Mouse (Mus musculus): ENCODE data around the gene Ptprcap. TPM values are rescaled to one million over a fixed set of nuclear protein-coding genes. Genes with fewer than 3 reads are reported as not detected.
A peak's percentile ranks its signal among the peaks of the same experiment; 100 is the strongest.
"Not testable (repeated sequence)": the region's sequence is repeated elsewhere in the genome, so short reads cannot be mapped to it uniquely, and the experiment has no call there.

The Ptprcap gene
- total RNA-seq, 2 experiments from 2014 or later: not detected

GRCm38 (mm10) chr19:4125268-4125667 is 28.1 kb upstream of the Ptprcap start:
- DNase-seq (ENCODE audit: low spot score): not testable (repeated sequence)

- DNase-seq (ENCODE audit: low spot score): peak; percentile 99
These were observed 27.4 kb upstream of the Ptprcap start, which contains the start of gene Aip for GRCm38 (mm10) chr19:4125741-4126696. Gene Aip, minus strand, starts transcription at chr19:4125858.

GRCm38 (mm10) chr19:4126759-4127495 is 26.5 kb upstream of the Ptprcap start:
- no peak for DNase-seq (ENCODE audit: low spot score)

GRCm38 (mm10) chr19:4129462-4129861 is 23.9 kb upstream of the Ptprcap start:
- no peak for DNase-seq (ENCODE audit: low spot score)

GRCm38 (mm10) chr19:4130106-4130505 is 23.3 kb upstream of the Ptprcap start:
- DNase-seq (ENCODE audit: low spot score): no peak

- DNase-seq (ENCODE audit: low spot score): no peak
These were observed 22.3 kb upstream of the Ptprcap start for GRCm38 (mm10) chr19:4131075-4131474.

GRCm38 (mm10) chr19:4131768-4132167 is 21.6 kb upstream of the Ptprcap start:
- no peak for DNase-seq (ENCODE audit: low spot score)

- no peak for DNase-seq (ENCODE audit: low spot score)
These were observed 19.1 kb upstream of the Ptprcap start for GRCm38 (mm10) chr19:4134354-4134753.

- DNase-seq (ENCODE audit: low spot score): not testable (repeated sequence)
These were observed 18.0 kb upstream of the Ptprcap start for GRCm38 (mm10) chr19:4135229-4135962.

- DNase-seq (ENCODE audit: low spot score): not testable (repeated sequence)
These were observed 17.4 kb upstream of the Ptprcap start for GRCm38 (mm10) chr19:4135963-4136345.

- no peak for DNase-seq (ENCODE audit: low spot score)
These were observed 16.9 kb upstream of the Ptprcap start for GRCm38 (mm10) chr19:4136463-4136862.

GRCm38 (mm10) chr19:4137913-4138312 is 15.5 kb upstream of the Ptprcap start:
- no peak for DNase-seq (ENCODE audit: low spot score)

GRCm38 (mm10) chr19:4139446-4139845 is 14.0 kb upstream of the Ptprcap start, which contains the start of gene Gpr152:
Gene Gpr152, plus strand, starts transcription at chr19:4139787.
- no peak for DNase-seq (ENCODE audit: low spot score)

- DNase-seq (ENCODE audit: low spot score): no peak
These were observed 13.3 kb upstream of the Ptprcap start for GRCm38 (mm10) chr19:4140147-4140546.

GRCm38 (mm10) chr19:4142416-4143173 is 10.8 kb upstream of the Ptprcap start:
- no peak for DNase-seq (ENCODE audit: low spot score)

GRCm38 (mm10) chr19:4143759-4144268 is 9.6 kb upstream of the Ptprcap start, which contains the start of gene Cabp4:
Gene Cabp4, minus strand, starts transcription at chr19:4144033.
- DNase-seq (ENCODE audit: low spot score): no peak

GRCm38 (mm10) chr19:4144550-4145498 is 8.6 kb upstream of the Ptprcap start:
- DNase-seq (ENCODE audit: low spot score): peak; percentile 33

- no peak for DNase-seq (ENCODE audit: low spot score)
These were observed 7.5 kb upstream of the Ptprcap start for GRCm38 (mm10) chr19:4145936-4146335.

- DNase-seq (ENCODE audit: low spot score): no peak
These were observed 6.9 kb upstream of the Ptprcap start for GRCm38 (mm10) chr19:4146366-4147021.
